Mouse (Mus musculus) small intestine, adult 2 months (tissue): ENCODE data around the gene Atp6v1e2.

ENCODE experiments used
- CTCF ChIP-seq: fragments of 200-500 bp; IDR thresholded peaks from 2 replicates; pipeline ENCODE4 v1.5.1; 2012; ENCODE audit warnings: low read depth, mild to moderate bottlenecking, control low read depth, inconsistent platforms, low read length, moderate library complexity, mixed read lengths; ENCODE audit not compliant: insufficient replicate concordance, insufficient read length; ENCODE audit errors: extremely low read depth
- POLR2A ChIP-seq: fragments of 200-500 bp; IDR thresholded peaks from 2 replicates; pipeline ENCODE4 v1.6.1; 2012; ENCODE audit warnings: low read depth, mild to moderate bottlenecking, control low read depth, inconsistent platforms, low read length, moderate library complexity

DNA sequence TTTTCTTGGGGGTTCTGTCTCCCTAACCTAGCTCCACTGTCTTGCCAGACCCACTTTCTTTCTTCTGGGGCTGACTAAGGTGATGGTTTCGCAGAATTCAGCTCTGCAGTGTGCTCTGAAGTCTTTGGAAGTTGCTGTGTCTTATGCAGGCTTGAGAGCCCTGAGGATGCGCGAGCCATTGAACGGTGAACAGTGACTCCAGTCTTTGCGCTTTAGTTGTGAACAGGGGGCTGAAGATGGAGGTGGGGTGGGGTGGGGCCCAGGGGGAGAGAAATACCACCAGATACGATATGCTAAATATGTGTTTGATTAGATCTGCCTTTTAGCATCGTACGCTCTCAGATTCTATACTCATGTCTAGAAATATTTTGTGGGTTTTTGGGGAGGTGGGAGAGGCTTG is 17.4 kb upstream of the Atp6v1e2 start:
- no peak for TF ChIP-seq CTCF
- no peak for TF ChIP-seq POLR2A
